Comparison of ENCODE assay signal across 8 mouse cellular contexts in genomic region chr11:100570430-100571201, GRCm38 (mm10). TPM values are rescaled to one million over a fixed set of nuclear protein-coding genes. Genes with fewer than 3 reads are reported as not detected.
A peak's percentile ranks its signal among the peaks of the same experiment; 100 is the strongest.
DNase-seq lines count a peak whose midpoint lies in the region; ATAC-seq and TF ChIP-seq lines count a peak whose summit lies in the region.

No protein-coding gene starts in this region.

- peak; percentile 66 for TF ChIP-seq CTCF in E14TG2a.4 (conservative IDR thresholded peaks at IDR 0.05; ENCODE audit: low read length)

- ATAC-seq in erythroid progenitor cell, adult 5-6 weeks (replicated peaks; ENCODE audit: low FRiP score, poor library complexity, severe bottlenecking): peak; percentile 60
- no peak for ATAC-seq in heart, embryonic 16.5 days (replicated peaks; ENCODE audit: extremely low read depth, insufficient read depth, low FRiP score)
- ATAC-seq in liver, embryonic 16.5 days (ENCODE audit: low read depth): no peak
- peak; percentile 37; the same call in 1 of the 2 replicates for ATAC-seq in neural tube, embryonic 12.5 days (ENCODE audit: low FRiP score, low read depth)

- peak; percentile 65 to 86 for DNase-seq in kidney, postnatal 25 days
- peak; percentile 55 for DNase-seq in telencephalon, adult 2 months (ENCODE audit: low read depth, low spot score)

- H3K9ac ChIP-seq in heart, embryonic 16.5 days (ENCODE audit: low read length): peak overlapping the region; percentile 4; the same call in 1 of the 2 replicates
- no peak overlapping the region for H3K9ac ChIP-seq in liver, embryonic 16.5 days (ENCODE audit: low read depth, low read length)
- H3K9ac ChIP-seq in neural tube, embryonic 12.5 days: 0 out of 2 replicates have a peak overlapping the region, but pooled peaks have one; percentile 14

- H3K4me1 ChIP-seq in E14TG2a.4 (replicated peaks; ENCODE audit: low read depth, low read length): peaks cover 36% of the 10 kb centered on the region
- no peaks in the 10 kb centered on the region for H3K4me1 ChIP-seq in brown adipose tissue, adult 24 weeks (ENCODE audit: control insufficient read depth, insufficient read depth, insufficient read length, low read length)
- H3K4me1 ChIP-seq in heart, embryonic 16.5 days (ENCODE audit: control insufficient read depth, insufficient read depth, low read length): peaks cover 15% of the 10 kb centered on the region
- H3K4me1 ChIP-seq in liver, embryonic 16.5 days (ENCODE audit: control insufficient read depth, low read depth, low read length): peaks cover 18% of the 10 kb centered on the region
- H3K4me1 ChIP-seq in neural tube, embryonic 12.5 days: peaks cover 18% of the 10 kb centered on the region

- peaks cover 22% of the 10 kb centered on the region for H3K9me3 ChIP-seq in E14TG2a.4 (ENCODE audit: low read length)
- H3K9me3 ChIP-seq in heart, embryonic 16.5 days (replicated peaks; ENCODE audit: control insufficient read depth, low read length): no peaks in the 10 kb centered on the region
- no peaks in the 10 kb centered on the region for H3K9me3 ChIP-seq in liver, embryonic 16.5 days (replicated peaks; ENCODE audit: control insufficient read depth, low read length)
- no peaks in the 10 kb centered on the region for H3K9me3 ChIP-seq in neural tube, embryonic 12.5 days

- peak overlapping the region; percentile 62 for H3K4me2 ChIP-seq in heart, embryonic 16.5 days (ENCODE audit: low read depth, low read length)
- peak overlapping the region; percentile 48 for H3K4me2 ChIP-seq in liver, embryonic 16.5 days (ENCODE audit: low read depth, low read length)
- peak overlapping the region; percentile 60 for H3K4me2 ChIP-seq in neural tube, embryonic 12.5 days (replicated peaks)

- H3K36me3 ChIP-seq in E14TG2a.4 (ENCODE audit: insufficient read depth, low read length): peaks cover 6% of the 10 kb centered on the region; the same call in 1 of the 2 replicates
- H3K36me3 ChIP-seq in heart, embryonic 16.5 days (ENCODE audit: control insufficient read depth, insufficient read depth): no peaks in the 10 kb centered on the region
- H3K36me3 ChIP-seq in liver, embryonic 16.5 days (ENCODE audit: control insufficient read depth, insufficient read depth): no peaks in the 10 kb centered on the region
- no peaks in the 10 kb centered on the region for H3K36me3 ChIP-seq in neural tube, embryonic 12.5 days

- 0 out of 2 replicates have a peak, but pooled peaks cover under 1% of the 10 kb centered on the region for H3K27me3 ChIP-seq in E14TG2a.4 (ENCODE audit: insufficient read depth, low read length)
- no peaks in the 10 kb centered on the region for H3K27me3 ChIP-seq in heart, embryonic 16.5 days (ENCODE audit: control insufficient read depth, insufficient read depth, low read length)
- H3K27me3 ChIP-seq in liver, embryonic 16.5 days (ENCODE audit: control insufficient read depth, insufficient read depth, low read depth, low read length): no peaks in the 10 kb centered on the region
- H3K27me3 ChIP-seq in neural tube, embryonic 12.5 days (replicated peaks): peaks cover 4% of the 10 kb centered on the region; the same call in 1 of the 2 replicates

- no peak overlapping the region for H3K27ac ChIP-seq in brown adipose tissue, adult 24 weeks (replicated peaks; ENCODE audit: low read depth, low read length)
- H3K27ac ChIP-seq in heart, embryonic 16.5 days (ENCODE audit: low read length): no peak overlapping the region
- H3K27ac ChIP-seq in liver, embryonic 16.5 days (ENCODE audit: low read length): no peak overlapping the region
- H3K27ac ChIP-seq in neural tube, embryonic 12.5 days: no peak overlapping the region

- whole genome bisulfite sequencing in heart, embryonic 16.5 days: 11% methylated on average over 8 of the region's 8 CpGs
- 7% methylated on average over 8 of the region's 8 CpGs for WGBS in liver, embryonic 16.5 days (ENCODE audit: insufficient replicate concordance)
- WGBS in neural tube, embryonic 12.5 days: 12% methylated on average over 8 of the region's 8 CpGs

- no peak overlapping the region for H3K4me3 ChIP-seq in E14TG2a.4 (replicated peaks; ENCODE audit: low read length)
- peak overlapping the region; percentile 42 for H3K4me3 ChIP-seq in brown adipose tissue, adult 24 weeks (ENCODE audit: insufficient read depth, low read depth, low read length)
- H3K4me3 ChIP-seq in heart, embryonic 16.5 days (ENCODE audit: low read length): peak overlapping the region; percentile 18
- H3K4me3 ChIP-seq in liver, embryonic 16.5 days (ENCODE audit: low read depth, low read length): peak overlapping the region; percentile 20
- no peak overlapping the region; the same call in 1 of the 2 replicates for H3K4me3 ChIP-seq in neural tube, embryonic 12.5 days

RNA-seq across cellular contexts. Expression of gene Cnp, which starts 4.1 kb away (rescaled TPM):
- polyA plus RNA-seq in brown adipose tissue, adult 24 weeks (2012; ENCODE audit: insufficient read depth, insufficient read length, missing spikeins): 7.7 and 8.4 TPM in 2 replicates
- 3.6 and 23.1 TPM in 2 replicates for total RNA-seq in erythroid progenitor cell, adult 5-6 weeks (2015; ENCODE audit: low replicate concordance)
- total RNA-seq in erythroid progenitor cell, adult 5-6 weeks (2017; ENCODE audit: low replicate concordance): 14.1 and 14.4 TPM in 2 replicates
- 24.8 and 32.1 TPM in 2 replicates for polyA plus RNA-seq in heart, embryonic 16.5 days (2015; fragmentation: Nextera tagmentation; extraction: Ambion mirVana)
- polyA plus RNA-seq in liver, embryonic 16.5 days (2015; fragmentation: Nextera tagmentation; extraction: Ambion mirVana): 13.8 TPM in 2 replicates
- 33.2 and 33.6 TPM in 2 replicates for polyA plus RNA-seq in neural tube, embryonic 12.5 days (2016; fragmentation: Nextera tagmentation; extraction: Ambion mirVana)

RNA-seq across cellular contexts. Expression of gene Ttc25, which starts 25.2 kb away (rescaled TPM):
- polyA plus RNA-seq in brown adipose tissue, adult 24 weeks (2012; ENCODE audit: insufficient read depth, insufficient read length, missing spikeins): 28.0 and 35.4 TPM in 2 replicates
- total RNA-seq in erythroid progenitor cell, adult 5-6 weeks (2015; ENCODE audit: low replicate concordance): not detected in 2 replicates
- not detected in 2 replicates for total RNA-seq in erythroid progenitor cell, adult 5-6 weeks (2017; ENCODE audit: low replicate concordance)
- 0.85 and 0.94 TPM in 2 replicates for polyA plus RNA-seq in heart, embryonic 16.5 days (2015; fragmentation: Nextera tagmentation; extraction: Ambion mirVana)
- polyA plus RNA-seq in liver, embryonic 16.5 days (2015; fragmentation: Nextera tagmentation; extraction: Ambion mirVana): 0.06 and 0.11 TPM in 2 replicates
- polyA plus RNA-seq in neural tube, embryonic 12.5 days (2016; fragmentation: Nextera tagmentation; extraction: Ambion mirVana): 1.5 and 1.6 TPM in 2 replicates

RNA-seq across cellular contexts. Expression of gene Acly, which starts 42.8 kb away (rescaled TPM):
- 2,639 and 2,906 TPM in 2 replicates for polyA plus RNA-seq in brown adipose tissue, adult 24 weeks (2012; ENCODE audit: insufficient read depth, insufficient read length, missing spikeins)
- total RNA-seq in erythroid progenitor cell, adult 5-6 weeks (2015; ENCODE audit: low replicate concordance): 17.6 and 38.2 TPM in 2 replicates
- total RNA-seq in erythroid progenitor cell, adult 5-6 weeks (2017; ENCODE audit: low replicate concordance): 18.1 and 22.0 TPM in 2 replicates
- polyA plus RNA-seq in heart, embryonic 16.5 days (2015; fragmentation: Nextera tagmentation; extraction: Ambion mirVana): 64.4 and 67.1 TPM in 2 replicates
- 114 and 120 TPM in 2 replicates for polyA plus RNA-seq in liver, embryonic 16.5 days (2015; fragmentation: Nextera tagmentation; extraction: Ambion mirVana)
- 356 and 377 TPM in 2 replicates for polyA plus RNA-seq in neural tube, embryonic 12.5 days (2016; fragmentation: Nextera tagmentation; extraction: Ambion mirVana)

RNA-seq across cellular contexts. Expression of gene Nkiras2, which starts 48.4 kb away (rescaled TPM):
- 32.0 and 37.6 TPM in 2 replicates for polyA plus RNA-seq in brown adipose tissue, adult 24 weeks (2012; ENCODE audit: insufficient read depth, insufficient read length, missing spikeins)
- 17.2 and 18.0 TPM in 2 replicates for total RNA-seq in erythroid progenitor cell, adult 5-6 weeks (2015; ENCODE audit: low replicate concordance)
- total RNA-seq in erythroid progenitor cell, adult 5-6 weeks (2017; ENCODE audit: low replicate concordance): 5.8 and 9.4 TPM in 2 replicates
- 78.8 and 81.5 TPM in 2 replicates for polyA plus RNA-seq in heart, embryonic 16.5 days (2015; fragmentation: Nextera tagmentation; extraction: Ambion mirVana)
- polyA plus RNA-seq in liver, embryonic 16.5 days (2015; fragmentation: Nextera tagmentation; extraction: Ambion mirVana): 18.1 and 19.7 TPM in 2 replicates
- polyA plus RNA-seq in neural tube, embryonic 12.5 days (2016; fragmentation: Nextera tagmentation; extraction: Ambion mirVana): 101 and 106 TPM in 2 replicates

RNA-seq across cellular contexts. Expression of gene Dnajc7, which starts 49.4 kb away (rescaled TPM):
- polyA plus RNA-seq in brown adipose tissue, adult 24 weeks (2012; ENCODE audit: insufficient read depth, insufficient read length, missing spikeins): 246 and 295 TPM in 2 replicates
- total RNA-seq in erythroid progenitor cell, adult 5-6 weeks (2015; ENCODE audit: low replicate concordance): 79.3 and 93.5 TPM in 2 replicates
- total RNA-seq in erythroid progenitor cell, adult 5-6 weeks (2017; ENCODE audit: low replicate concordance): 103 and 106 TPM in 2 replicates
- 219 and 228 TPM in 2 replicates for polyA plus RNA-seq in heart, embryonic 16.5 days (2015; fragmentation: Nextera tagmentation; extraction: Ambion mirVana)
- polyA plus RNA-seq in liver, embryonic 16.5 days (2015; fragmentation: Nextera tagmentation; extraction: Ambion mirVana): 56.8 and 60.9 TPM in 2 replicates
- polyA plus RNA-seq in neural tube, embryonic 12.5 days (2016; fragmentation: Nextera tagmentation; extraction: Ambion mirVana): 298 and 311 TPM in 2 replicates

Comparison
In these comparisons a context has a peak if more than half of its experiments do, and no peak if none do; other contexts are left out.
1. H3K4me3 ChIP-seq: peak in brown adipose tissue, adult 24 weeks (single experiment), heart, embryonic 16.5 days (single experiment) and liver, embryonic 16.5 days (single experiment); none in E14TG2a.4 (single experiment) and neural tube, embryonic 12.5 days (single experiment).
2. ATAC-seq: peak in erythroid progenitor cell, adult 5-6 weeks (single experiment) and neural tube, embryonic 12.5 days (single experiment); none in heart, embryonic 16.5 days (single experiment) and liver, embryonic 16.5 days (single experiment).
3. RNA of gene Ttc25, which starts 25.2 kb away (polyA plus RNA-seq): 28.0 to 35.4 TPM in brown adipose tissue, adult 24 weeks; 1.5 to 1.6 TPM in neural tube, embryonic 12.5 days, 0.85 to 0.94 TPM in heart, embryonic 16.5 days and 0.06 to 0.11 TPM in liver, embryonic 16.5 days; every median in the first group is over 10 times any median in the second.
4. Peak in every context shown above with its lines, with median percentiles within 50 percentile points of each other: H3K4me2 ChIP-seq.